19 mouse cellular contexts compared by ENCODE assay signal in the genomic region with DNA sequence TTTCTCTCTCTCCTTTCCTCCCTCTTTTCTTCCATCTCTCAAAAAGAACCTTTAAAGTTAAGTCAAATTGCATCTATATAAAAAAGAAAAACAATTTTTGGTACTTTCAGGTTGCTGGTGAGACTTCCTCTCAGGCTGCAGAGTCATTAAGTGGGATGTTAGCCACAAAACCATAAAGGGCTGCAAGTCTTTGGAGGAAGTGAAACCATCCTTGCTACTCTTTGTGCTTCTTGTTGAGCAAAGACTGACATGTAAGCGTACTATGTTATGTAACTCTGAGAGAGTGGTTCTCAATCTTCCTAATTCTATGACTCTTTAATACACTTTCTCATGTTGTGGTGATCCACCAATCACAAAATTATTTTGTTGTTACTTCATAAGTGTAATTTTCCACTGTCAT.
"Had no signal": no experiment of that assay in that cellular context is flagged by ENCODE, and none has a peak within 500 bp of the region (broad histone marks: within the 10 kb centered on the region; RNA-seq: fewer than 3 reads in every experiment).

No protein-coding gene starts in this region.

- H3K4me1 ChIP-seq: intestine, embryonic 15.5 days; limb, embryonic 15.5 days; liver, embryonic 12.5 days; liver, embryonic 15.5 days had no signal

- H3K27me3 ChIP-seq: intestine, embryonic 15.5 days; liver, embryonic 12.5 days; liver, embryonic 15.5 days had no signal

- DNase-seq: kidney, adult 11 months; kidney, adult 8-10 months; kidney, postnatal 14 days; kidney, postnatal 4 days; left cerebral cortex, postnatal 4 days; lung, embryonic 14.5 days; right cerebral cortex, adult 18-20 months; right cerebral cortex, postnatal 14 days; right cerebral cortex, postnatal 4 days; thymus, adult 2 months; thymus, postnatal 14 days had no signal

- H3K9ac ChIP-seq: intestine, embryonic 15.5 days; limb, embryonic 12.5 days; limb, embryonic 15.5 days; liver, embryonic 12.5 days; liver, embryonic 15.5 days; lung, embryonic 14.5 days; midbrain, embryonic 13.5 days had no signal

- H3K4me2 ChIP-seq: intestine, embryonic 15.5 days; limb, embryonic 12.5 days; limb, embryonic 15.5 days; liver, embryonic 12.5 days; liver, embryonic 15.5 days; lung, embryonic 14.5 days; midbrain, embryonic 13.5 days had no signal

- H3K36me3 ChIP-seq: intestine, embryonic 15.5 days; limb, embryonic 12.5 days; limb, embryonic 15.5 days; liver, embryonic 12.5 days; liver, embryonic 15.5 days; midbrain, embryonic 13.5 days had no signal

- H3K27ac ChIP-seq: intestine, embryonic 15.5 days; limb, embryonic 12.5 days; limb, embryonic 15.5 days; liver, embryonic 12.5 days; liver, embryonic 15.5 days; midbrain, embryonic 13.5 days; stomach, postnatal 0 days had no signal

- H3K9me3 ChIP-seq: intestine, embryonic 15.5 days; limb, embryonic 12.5 days; limb, embryonic 15.5 days; liver, embryonic 12.5 days; liver, embryonic 15.5 days; midbrain, embryonic 13.5 days had no signal

- H3K4me3 ChIP-seq: intestine, embryonic 15.5 days; limb, embryonic 12.5 days; limb, embryonic 15.5 days; liver, embryonic 12.5 days; liver, embryonic 15.5 days; midbrain, embryonic 13.5 days had no signal

- ATAC-seq: intestine, embryonic 15.5 days; liver, embryonic 12.5 days; lung, postnatal 0 days; midbrain, embryonic 13.5 days had no signal
